Mouse (Mus musculus) forebrain, embryonic 11.5 days (tissue): ENCODE measurements around the gene Dpt. TPM values are rescaled to one million over a fixed set of nuclear protein-coding genes. Genes with fewer than 3 reads are reported as not detected.
"Not testable (repeated sequence)": the region's sequence is repeated elsewhere in the genome, so short reads cannot be mapped to it uniquely, and the experiment has no call there.

Source experiments
- ATAC-seq: fragments of 200-750 bp; cut with Nextera tagmentation; replicated peaks from 2 replicates; pipeline ENCODE4 v1.8.0; 2017; ENCODE audit warnings: moderate TSS enrichment; ENCODE audit not compliant: low FRiP score
- DNase-seq: peaks from one replicate; pipeline ENCODE4 v3.0.0-alpha.2; 2017; ENCODE audit warnings: low spot score
- H3K27ac ChIP-seq: fragments of 300-500 bp; sonication (generic); 2 replicates; pipeline ENCODE4 v1.5.1; 2014; ENCODE audit warnings: low read depth, low read length
- H3K27me3 ChIP-seq: fragments of 300-500 bp; sonication (generic); 2 replicates; pipeline ENCODE4 v1.6.1; 2014; ENCODE audit warnings: mild to moderate bottlenecking, low read length, mixed read lengths; ENCODE audit not compliant: control insufficient read depth, insufficient read depth
- H3K36me3 ChIP-seq: fragments of 300-500 bp; sonication (generic); 2 replicates; pipeline ENCODE4 v1.6.1; 2014; ENCODE audit warnings: mild to moderate bottlenecking, low read length, moderate library complexity, mixed read lengths; ENCODE audit not compliant: control insufficient read depth, insufficient read depth
- H3K4me1 ChIP-seq: fragments of 300-500 bp; sonication (generic); replicated peaks from 2 replicates; pipeline ENCODE4 v1.6.1; 2014; ENCODE audit warnings: low read length, mixed read lengths; ENCODE audit not compliant: control insufficient read depth, insufficient read depth
- H3K4me2 ChIP-seq: fragments of 300-500 bp; sonication (generic); 2 replicates; pipeline ENCODE4 v1.6.1; 2014; ENCODE audit warnings: low read depth, mild to moderate bottlenecking, low read length, moderate library complexity, mixed read lengths; ENCODE audit not compliant: severe bottlenecking
- H3K4me3 ChIP-seq: fragments of 300-500 bp; sonication (generic); 2 replicates; pipeline ENCODE4 v1.5.1; 2014; ENCODE audit warnings: low read depth, low read length
- H3K9ac ChIP-seq: fragments of 300-500 bp; sonication (generic); 2 replicates; pipeline ENCODE4 v1.6.1; 2014; ENCODE audit warnings: low read length
- H3K9me3 ChIP-seq: fragments of 300-500 bp; sonication (generic); 2 replicates; pipeline ENCODE4 v1.6.1; 2016; ENCODE audit warnings: low read length, mixed read lengths; ENCODE audit not compliant: control insufficient read depth
- WGBS: fragments of 180-500 bp; shearing (Covaris S2); extraction: QIAGEN DNeasy Blood & Tissue Kit; methylation state at CpG from one replicate; pipeline ENCODE4 v1.1.7; 2014; 5-methylcytosine and 5-hydroxymethylcytosine counted together
- polyA plus RNA-seq: library from polyadenylated mRNA; unstranded; fragments of >200 nt; fragmentation: Nextera tagmentation; extraction: Ambion mirVana; gene quantifications from 2 replicates; pipeline ENCODE4 v1.2.1, GENCODE M21; 2014

Gene Dpt
- polyA plus RNA-seq, 1 experiment from 2014 or later = 0.15 TPM

DNA sequence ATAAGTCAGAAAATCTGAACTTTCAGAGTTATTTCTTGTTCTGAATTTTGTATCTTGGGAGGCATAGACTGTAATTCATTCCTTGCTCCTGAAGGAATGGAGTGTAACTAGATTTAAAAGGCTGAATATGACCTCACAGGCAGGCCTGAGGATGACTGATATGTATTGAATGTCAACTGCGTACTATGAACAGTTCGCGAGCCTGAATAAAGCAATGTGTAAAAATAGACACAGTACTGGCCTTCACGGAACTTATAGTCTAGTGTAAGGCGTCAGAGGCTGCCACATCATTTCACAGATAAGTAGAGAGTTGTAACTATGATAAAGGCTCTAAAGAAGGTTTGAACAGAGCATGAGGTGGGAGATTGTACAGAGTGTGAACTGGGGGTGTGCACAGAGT is 10.3 kb upstream of the Dpt start:
- Histone ChIP-seq H3K27ac (no peak overlapping the region), H3K36me3 (no peaks in the 10 kb centered on the region), H3K27me3 (no peaks in the 10 kb centered on the region), H3K4me3 (no peak overlapping the region), H3K4me2 (no peak overlapping the region), H3K9ac (no peak overlapping the region), H3K4me1 (no peaks in the 10 kb centered on the region), H3K9me3 (no peaks in the 10 kb centered on the region)
- ATAC-seq (no peak), DNase-seq (no peak)
- WGBS = 93% methylated on average over 5 of the region's 5 CpGs

GRCm38 (mm10) chr1:164787771-164788170 is 8.7 kb upstream of the Dpt start:
- H3K4me1 ChIP-seq = no peaks in the 10 kb centered on the region
- H3K27ac ChIP-seq = no peak overlapping the region
- H3K4me2 ChIP-seq = no peak overlapping the region
- no peak overlapping the region for H3K4me3 ChIP-seq
- H3K36me3 ChIP-seq = no peaks in the 10 kb centered on the region
- DNase-seq = no peak
- WGBS = 86% methylated on average over 7 of the region's 7 CpGs
- no peak for ATAC-seq
- H3K9me3 ChIP-seq = no peaks in the 10 kb centered on the region
- no peak overlapping the region for H3K9ac ChIP-seq
- H3K27me3 ChIP-seq = no peaks in the 10 kb centered on the region

GRCm38 (mm10) chr1:164788292-164788691 is 8.2 kb upstream of the Dpt start:
- no peaks in the 10 kb centered on the region for H3K36me3 ChIP-seq
- no peak overlapping the region for H3K9ac ChIP-seq
- H3K4me1 ChIP-seq = no peaks in the 10 kb centered on the region
- H3K27me3 ChIP-seq = no peaks in the 10 kb centered on the region
- H3K4me3 ChIP-seq = no peak overlapping the region
- no peaks in the 10 kb centered on the region for H3K9me3 ChIP-seq
- DNase-seq = no peak
- no peak for ATAC-seq
- H3K4me2 ChIP-seq = no peak overlapping the region
- 96% methylated on average over 7 of the region's 7 CpGs for WGBS
- H3K27ac ChIP-seq = no peak overlapping the region

GRCm38 (mm10) chr1:164790296-164790695 is 6.1 kb upstream of the Dpt start:
- not testable (repeated sequence) for H3K4me2 ChIP-seq, H3K9ac ChIP-seq, H3K27ac ChIP-seq, H3K4me1 ChIP-seq, H3K27me3 ChIP-seq, ATAC-seq, DNase-seq, H3K4me3 ChIP-seq, H3K36me3 ChIP-seq, H3K9me3 ChIP-seq
- WGBS = 95% methylated on average over 12 of the region's 12 CpGs

GRCm38 (mm10) chr1:164793049-164793448 is 3.4 kb upstream of the Dpt start:
- H3K36me3 ChIP-seq = no peaks in the 10 kb centered on the region
- WGBS = 86% methylated on average over 4 of the region's 4 CpGs
- no peaks in the 10 kb centered on the region for H3K27me3 ChIP-seq
- no peaks in the 10 kb centered on the region for H3K9me3 ChIP-seq
- no peaks in the 10 kb centered on the region for H3K4me1 ChIP-seq
- H3K27ac ChIP-seq = no peak overlapping the region
- H3K4me3 ChIP-seq = no peak overlapping the region
- ATAC-seq = no peak
- no peak overlapping the region for H3K4me2 ChIP-seq
- no peak overlapping the region for H3K9ac ChIP-seq
- no peak for DNase-seq

- no peaks in the 10 kb centered on the region for H3K27me3 ChIP-seq
- ATAC-seq (no peak), DNase-seq (no peak)
- no peaks in the 10 kb centered on the region for H3K9me3 ChIP-seq
- H3K4me3 ChIP-seq = no peak overlapping the region
- H3K36me3 ChIP-seq = no peaks in the 10 kb centered on the region
- 95% methylated on average over 1 of the region's 1 CpGs for WGBS
- H3K9ac ChIP-seq = no peak overlapping the region
- no peak overlapping the region for H3K27ac ChIP-seq
- H3K4me1 ChIP-seq = no peaks in the 10 kb centered on the region
- no peak overlapping the region for H3K4me2 ChIP-seq
Observed at GRCm38 (mm10) chr1:164797746-164798285, 1.4 kb downstream of the Dpt start.

DNA sequence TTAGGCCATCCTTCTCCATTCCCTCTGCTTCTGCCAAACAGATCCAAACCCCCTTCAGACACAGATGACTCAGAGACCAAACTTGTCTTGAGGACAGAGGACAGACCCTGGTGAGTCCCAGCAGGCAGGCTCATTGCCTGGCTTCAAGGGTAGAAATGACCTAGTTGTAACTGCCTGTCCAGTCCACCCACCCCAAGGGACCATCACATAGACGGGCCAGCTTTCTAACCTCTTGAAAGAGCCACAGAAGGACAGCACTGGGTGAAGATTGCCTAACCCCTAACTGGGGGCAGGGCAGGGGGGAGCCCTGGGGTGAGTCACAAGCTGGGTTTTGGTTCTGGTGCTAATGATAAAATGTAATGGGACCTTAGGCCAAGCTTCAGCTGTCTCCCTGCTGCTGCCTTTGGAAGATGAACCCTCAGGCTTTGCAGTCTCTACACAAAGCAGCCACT is 2.1 kb downstream of the Dpt start:
- H3K4me1 ChIP-seq = no peaks in the 10 kb centered on the region
- no peaks in the 10 kb centered on the region for H3K36me3 ChIP-seq
- DNase-seq = no peak
- H3K27me3 ChIP-seq = no peaks in the 10 kb centered on the region
- H3K9ac ChIP-seq = no peak overlapping the region
- ATAC-seq = no peak
- H3K4me3 ChIP-seq = no peak overlapping the region
- H3K4me2 ChIP-seq = no peak overlapping the region
- WGBS = 81% methylated on average over 1 of the region's 1 CpGs
- H3K9me3 ChIP-seq = no peaks in the 10 kb centered on the region
- H3K27ac ChIP-seq = no peak overlapping the region

DNA sequence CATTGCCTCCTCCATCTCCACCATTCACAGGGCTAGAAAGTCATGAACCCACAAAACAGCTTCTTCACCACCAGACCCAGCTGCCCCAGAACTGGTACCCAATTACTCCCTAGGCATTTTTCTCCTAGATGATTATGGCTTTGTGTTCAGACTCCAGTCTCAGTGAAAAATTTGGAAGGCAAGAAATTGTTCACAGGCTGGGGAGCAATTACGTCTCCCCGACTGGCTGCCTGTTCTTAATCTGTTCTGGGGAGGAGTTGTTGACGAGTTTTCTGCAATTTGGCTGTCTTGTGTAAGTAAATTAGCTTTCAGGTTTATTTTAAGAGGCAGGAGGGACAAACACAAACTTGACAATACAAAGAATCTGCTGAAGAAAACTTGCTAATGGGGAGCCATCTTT is 2.7 kb downstream of the Dpt start:
- DNase-seq (no peak), ATAC-seq (no peak)
- Histone ChIP-seq H3K9me3 (no peaks in the 10 kb centered on the region), H3K9ac (no peak overlapping the region), H3K36me3 (no peaks in the 10 kb centered on the region), H3K4me1 (no peaks in the 10 kb centered on the region), H3K27me3 (no peaks in the 10 kb centered on the region), H3K4me3 (no peak overlapping the region), H3K27ac (no peak overlapping the region), H3K4me2 (no peak overlapping the region)
- WGBS = 63% methylated on average over 3 of the region's 3 CpGs

GRCm38 (mm10) chr1:164804277-164804676 is 7.8 kb downstream of the Dpt start:
- Histone ChIP-seq H3K27me3 (no peaks in the 10 kb centered on the region), H3K9ac (no peak overlapping the region), H3K27ac (no peak overlapping the region), H3K36me3 (no peaks in the 10 kb centered on the region), H3K4me3 (no peak overlapping the region), H3K4me2 (no peak overlapping the region), H3K4me1 (no peaks in the 10 kb centered on the region), H3K9me3 (no peaks in the 10 kb centered on the region)
- 89% methylated on average over 11 of the region's 11 CpGs for WGBS
- ATAC-seq (no peak), DNase-seq (no peak)
